Mouse (Mus musculus) MEL (cell line): ENCODE results near the gene Nckap5l.

Experiments
- CTCF ChIP-seq, 3 experiments: IDR thresholded peaks in 2 of 3; conservative IDR thresholded peaks in 1 of 3; 2 replicates each; pipeline ENCODE4 v1.5.1; 2011 to 2012; ENCODE audit warnings: low read length in 3 of 3, low read depth in 2 of 3, mild to moderate bottlenecking in 2 of 3, improper control_type of control experiment in 1 of 3, inconsistent platforms in 1 of 3, mixed read lengths in 1 of 3, moderate library complexity in 1 of 3; ENCODE audit not compliant: control insufficient read depth in 1 of 3, insufficient read depth in 1 of 3, poor library complexity in 1 of 3, severe bottlenecking in 1 of 3
- JUND ChIP-seq: IDR thresholded peaks from 2 replicates; pipeline ENCODE4 v1.6.1; 2011; ENCODE audit warnings: low read depth, mild to moderate bottlenecking, improper control_type of control experiment, low read length
- MAFK ChIP-seq: IDR thresholded peaks from 2 replicates; pipeline ENCODE4 v1.6.1; 2011; ENCODE audit warnings: low read depth, mild to moderate bottlenecking, low read length, improper control_type of control experiment, borderline replicate concordance
- MXI1 ChIP-seq: IDR thresholded peaks from 2 replicates; pipeline ENCODE4 v1.6.1; 2011; ENCODE audit warnings: mild to moderate bottlenecking, low read depth, low read length, improper control_type of control experiment
- POLR2A ChIP-seq, 2 experiments: IDR thresholded peaks; 2 replicates each; pipeline ENCODE4 v1.6.1; 2011 to 2012; ENCODE audit warnings: low read length in 2 of 2, mild to moderate bottlenecking in 2 of 2, control low read depth in 1 of 2, improper control_type of control experiment in 1 of 2, low read depth in 1 of 2, moderate library complexity in 1 of 2; ENCODE audit not compliant: control insufficient read depth in 1 of 2, insufficient read depth in 1 of 2, poor library complexity in 1 of 2
- POLR2AphosphoS2 ChIP-seq: IDR thresholded peaks from 2 replicates; pipeline ENCODE4 v1.6.1; 2011; ENCODE audit warnings: low read length, improper control_type of control experiment
- TCF12 ChIP-seq: IDR thresholded peaks from 2 replicates; pipeline ENCODE4 v1.6.1; 2014; ENCODE audit warnings: low read depth, mild to moderate bottlenecking, inconsistent platforms, low read length, improper control_type of control experiment, moderate library complexity
- UBTF ChIP-seq: IDR thresholded peaks from 2 replicates; pipeline ENCODE4 v1.6.1; 2012; ENCODE audit warnings: low read depth, mild to moderate bottlenecking, inconsistent platforms, low read length, improper control_type of control experiment, moderate library complexity, borderline replicate concordance; ENCODE audit not compliant: insufficient read depth
- ZC3H11A ChIP-seq: IDR thresholded peaks from 2 replicates; pipeline ENCODE4 v1.6.1; 2012; ENCODE audit warnings: low read depth, mild to moderate bottlenecking, inconsistent platforms, low read length, improper control_type of control experiment
- ZKSCAN1 ChIP-seq: IDR thresholded peaks from 2 replicates; pipeline ENCODE4 v1.6.1; 2012; ENCODE audit warnings: low read depth, mild to moderate bottlenecking, inconsistent platforms, low read length, improper control_type of control experiment, moderate library complexity

DNA sequence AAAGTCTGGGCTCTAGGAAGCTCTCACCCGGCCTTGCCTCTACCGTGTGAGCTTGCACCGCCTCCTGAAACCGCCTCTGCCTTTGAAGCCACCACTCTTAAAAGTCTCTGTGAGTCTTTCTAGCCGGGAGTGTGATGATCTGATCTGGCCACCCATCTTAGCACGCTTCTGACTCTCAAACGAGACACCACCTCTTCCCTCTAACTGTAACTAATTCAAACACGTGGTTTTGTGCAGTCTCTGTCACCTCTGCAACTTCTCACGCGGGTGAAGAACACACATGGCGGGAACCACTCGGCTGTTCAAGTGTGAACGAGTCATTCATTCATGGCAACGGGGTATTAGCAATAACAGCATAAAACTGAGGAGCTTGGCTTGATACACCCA, 14.1 kb upstream of the Nckap5l start:
- TF ChIP-seq CTCF (IDR thresholded peaks at IDR 0.05 in 2 of 3, conservative IDR thresholded peaks at IDR 0.05 in 1 of 3; ENCODE audit: control insufficient read depth in 1 of 3, insufficient read depth in 1 of 3, low read depth in 2 of 3, low read length in 3 of 3, poor library complexity in 1 of 3, severe bottlenecking in 1 of 3) (no peak), ZKSCAN1 (no peak), JUND (no peak), MAFK (no peak), UBTF (no peak), TCF12 (no peak), MXI1 (no peak), POLR2AphosphoS2 (no peak), POLR2A (IDR thresholded peaks at IDR 0.05; ENCODE audit: control insufficient read depth in 1 of 2, insufficient read depth in 1 of 2, low read depth in 1 of 2, low read length in 2 of 2, poor library complexity in 1 of 2) (no peak), ZC3H11A (no peak)
